ENCODE assay signal across 8 mouse cellular contexts in the genomic region with DNA sequence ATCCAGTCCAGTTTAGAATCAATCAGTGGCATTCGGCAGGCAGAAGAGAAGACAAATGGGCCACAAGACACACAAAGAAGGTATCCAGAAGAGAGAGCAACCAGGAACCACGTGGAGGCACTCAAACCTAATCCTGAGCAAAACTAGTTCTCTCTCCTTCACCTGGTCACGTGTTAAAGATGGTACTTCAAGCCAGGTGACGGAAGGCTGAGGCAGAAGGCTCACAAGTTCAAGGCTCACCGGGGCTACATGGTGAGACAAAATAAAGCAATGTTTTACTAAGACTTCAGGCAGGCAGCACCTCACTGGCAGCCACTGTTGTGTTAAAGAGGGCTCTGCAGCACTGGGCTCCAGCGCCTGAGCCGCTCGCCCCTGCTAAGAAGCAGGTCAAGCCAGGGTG. TPM values are rescaled to one million over a fixed set of nuclear protein-coding genes. Genes with fewer than 3 reads are reported as not detected.
A peak's percentile ranks its signal among the peaks of the same experiment; 100 is the strongest.
DNase-seq lines count a peak whose midpoint lies in the region; ATAC-seq lines count a peak whose summit lies in the region.

No protein-coding gene starts in this region.

- peak overlapping the region; percentile 8; the same call in 1 of the 2 replicates for H3K4me2 ChIP-seq in heart, embryonic 16.5 days (ENCODE audit: low read depth, low read length)
- no peak overlapping the region for H3K4me2 ChIP-seq in embryonic facial prominence, embryonic 14.5 days (ENCODE audit: low read depth, low read length)
- H3K4me2 ChIP-seq in intestine, embryonic 16.5 days (ENCODE audit: low read depth, low read length), result peak overlapping the region; percentile 46
- H3K4me2 ChIP-seq in midbrain, embryonic 14.5 days (ENCODE audit: low read length), result no peak overlapping the region

- H3K9ac ChIP-seq in heart, embryonic 16.5 days (ENCODE audit: low read length), result peak overlapping the region; percentile 20
- 0 out of 2 replicates have a peak overlapping the region, but pooled peaks have one; percentile 25 for H3K9ac ChIP-seq in embryonic facial prominence, embryonic 14.5 days (ENCODE audit: low read depth, low read length)
- peak overlapping the region; percentile 60 for H3K9ac ChIP-seq in intestine, embryonic 16.5 days (ENCODE audit: low read depth, low read length)
- no peak overlapping the region for H3K9ac ChIP-seq in midbrain, embryonic 14.5 days (replicated peaks; ENCODE audit: low read length)

- no peaks in the 10 kb centered on the region for H3K27me3 ChIP-seq in heart, embryonic 16.5 days (ENCODE audit: control insufficient read depth, insufficient read depth, low read length)
- no peaks in the 10 kb centered on the region for H3K27me3 ChIP-seq in embryonic facial prominence, embryonic 14.5 days (replicated peaks; ENCODE audit: control insufficient read depth, insufficient read depth, low read length)
- H3K27me3 ChIP-seq in intestine, embryonic 16.5 days (replicated peaks; ENCODE audit: control insufficient read depth, insufficient read depth, low read length), result no peaks in the 10 kb centered on the region
- no peaks in the 10 kb centered on the region for H3K27me3 ChIP-seq in midbrain, embryonic 14.5 days (ENCODE audit: control insufficient read depth, insufficient read depth, low read length)

- 0 out of 2 replicates have a peak, but pooled peaks have one; percentile 1 for ATAC-seq in heart, embryonic 16.5 days (replicated peaks; ENCODE audit: extremely low read depth, insufficient read depth, low FRiP score)
- no peak for ATAC-seq in embryonic facial prominence, embryonic 14.5 days (ENCODE audit: low read depth)
- ATAC-seq in intestine, embryonic 16.5 days, result no peak
- no peak for ATAC-seq in midbrain, embryonic 14.5 days (ENCODE audit: low FRiP score, low TSS enrichment)
- no peak for ATAC-seq in frontal cortex, adult (ENCODE audit: low TSS enrichment)

- WGBS in heart, embryonic 16.5 days, result 55% methylated on average over 8 of the region's 8 CpGs
- 52% methylated on average over 8 of the region's 8 CpGs for WGBS in embryonic facial prominence, embryonic 14.5 days
- 34% methylated on average over 8 of the region's 8 CpGs for WGBS in intestine, embryonic 16.5 days
- 56% methylated on average over 8 of the region's 8 CpGs for WGBS in midbrain, embryonic 14.5 days

- DNase-seq in heart, adult 9 months (ENCODE audit: low spot score in 2 of 2), result no peak
- no peak for DNase-seq in embryonic facial prominence, embryonic 14.5 days (ENCODE audit: low spot score)
- DNase-seq in midbrain, embryonic 14.5 days, result no peak
- DNase-seq in spleen, postnatal 4 days (ENCODE audit: low spot score in 2 of 2), result no peak
- no peak for DNase-seq in right cerebral cortex, postnatal 36 days (ENCODE audit: low spot score in 2 of 2)

- H3K4me1 ChIP-seq in heart, embryonic 16.5 days (ENCODE audit: control insufficient read depth, insufficient read depth, low read length), result peaks cover 63% of the 10 kb centered on the region
- H3K4me1 ChIP-seq in embryonic facial prominence, embryonic 14.5 days (ENCODE audit: control insufficient read depth, insufficient read depth, low read length), result peaks cover 45% of the 10 kb centered on the region
- peaks cover 64% of the 10 kb centered on the region for H3K4me1 ChIP-seq in intestine, embryonic 16.5 days (ENCODE audit: control insufficient read depth, insufficient read depth, low read length)
- peaks cover 31% of the 10 kb centered on the region for H3K4me1 ChIP-seq in midbrain, embryonic 14.5 days (ENCODE audit: control insufficient read depth, insufficient read depth, low read length)

- peak overlapping the region; percentile 21 for H3K27ac ChIP-seq in heart, embryonic 16.5 days (ENCODE audit: low read length)
- peak overlapping the region; percentile 69; the same call in 1 of the 2 replicates for H3K27ac ChIP-seq in embryonic facial prominence, embryonic 14.5 days (replicated peaks; ENCODE audit: low read depth, low read length)
- H3K27ac ChIP-seq in intestine, embryonic 16.5 days (ENCODE audit: low read length), result peak overlapping the region; percentile 96
- peak overlapping the region; percentile 37; the same call in 1 of the 2 replicates for H3K27ac ChIP-seq in midbrain, embryonic 14.5 days (replicated peaks; ENCODE audit: low read depth, low read length)

- H3K9me3 ChIP-seq in heart, embryonic 16.5 days (replicated peaks; ENCODE audit: control insufficient read depth, low read length), result no peaks in the 10 kb centered on the region
- H3K9me3 ChIP-seq in embryonic facial prominence, embryonic 14.5 days (ENCODE audit: control insufficient read depth, low read length), result no peaks in the 10 kb centered on the region
- no peaks in the 10 kb centered on the region for H3K9me3 ChIP-seq in intestine, embryonic 16.5 days (ENCODE audit: control insufficient read depth, low read length)
- H3K9me3 ChIP-seq in midbrain, embryonic 14.5 days (ENCODE audit: control insufficient read depth, low read length), result no peaks in the 10 kb centered on the region

- H3K36me3 ChIP-seq in heart, embryonic 16.5 days (ENCODE audit: control insufficient read depth, insufficient read depth), result no peaks in the 10 kb centered on the region
- H3K36me3 ChIP-seq in embryonic facial prominence, embryonic 14.5 days (ENCODE audit: control insufficient read depth, insufficient read depth, low read length), result no peaks in the 10 kb centered on the region
- H3K36me3 ChIP-seq in intestine, embryonic 16.5 days (ENCODE audit: control insufficient read depth, insufficient read depth, low read length), result no peaks in the 10 kb centered on the region
- H3K36me3 ChIP-seq in midbrain, embryonic 14.5 days (ENCODE audit: control insufficient read depth, insufficient read depth, low read length), result no peaks in the 10 kb centered on the region

- H3K4me3 ChIP-seq in heart, embryonic 16.5 days (ENCODE audit: low read length), result no peak overlapping the region
- H3K4me3 ChIP-seq in embryonic facial prominence, embryonic 14.5 days (ENCODE audit: low read depth, low read length), result no peak overlapping the region
- no peak overlapping the region for H3K4me3 ChIP-seq in intestine, embryonic 16.5 days (ENCODE audit: low read length)
- H3K4me3 ChIP-seq in midbrain, embryonic 14.5 days (replicated peaks; ENCODE audit: low read depth, low read length), result no peak overlapping the region

RNA-seq across cellular contexts. Expression of gene Szrd1, which starts 7.4 kb away (rescaled TPM):
- 29.5 and 33.9 TPM in 2 replicates for polyA plus RNA-seq in heart, embryonic 16.5 days (2015; fragmentation: Nextera tagmentation; extraction: Ambion mirVana)
- 38.7 and 40.2 TPM in 2 replicates for polyA plus RNA-seq in embryonic facial prominence, embryonic 14.5 days (2014; fragmentation: Nextera tagmentation; extraction: Ambion mirVana)
- polyA plus RNA-seq in intestine, embryonic 16.5 days (2015; fragmentation: Nextera tagmentation; extraction: Ambion mirVana), result 44.4 and 46.4 TPM in 2 replicates
- 17.1 and 38.5 TPM in 2 replicates for polyA plus RNA-seq in midbrain, embryonic 14.5 days (2014; fragmentation: Nextera tagmentation; extraction: Ambion mirVana)

RNA-seq across cellular contexts. Expression of gene Fbxo42, which starts 15.5 kb away (rescaled TPM):
- 12.8 and 14.5 TPM in 2 replicates for polyA plus RNA-seq in heart, embryonic 16.5 days (2015; fragmentation: Nextera tagmentation; extraction: Ambion mirVana)
- 22.7 and 24.9 TPM in 2 replicates for polyA plus RNA-seq in embryonic facial prominence, embryonic 14.5 days (2014; fragmentation: Nextera tagmentation; extraction: Ambion mirVana)
- 17.9 and 18.5 TPM in 2 replicates for polyA plus RNA-seq in intestine, embryonic 16.5 days (2015; fragmentation: Nextera tagmentation; extraction: Ambion mirVana)
- 28.6 and 31.9 TPM in 2 replicates for polyA plus RNA-seq in midbrain, embryonic 14.5 days (2014; fragmentation: Nextera tagmentation; extraction: Ambion mirVana)

RNA-seq across cellular contexts. Expression of gene Spata21, which starts 44.1 kb away (rescaled TPM):
- 0.08 TPM in 1 of 2 replicates, not detected in the other for polyA plus RNA-seq in heart, embryonic 16.5 days (2015; fragmentation: Nextera tagmentation; extraction: Ambion mirVana)
- 0.33 TPM in 1 of 2 replicates, not detected in the other for polyA plus RNA-seq in embryonic facial prominence, embryonic 14.5 days (2014; fragmentation: Nextera tagmentation; extraction: Ambion mirVana)
- 0.22 TPM in 1 of 2 replicates, not detected in the other for polyA plus RNA-seq in intestine, embryonic 16.5 days (2015; fragmentation: Nextera tagmentation; extraction: Ambion mirVana)
- 0.24 TPM in 1 of 2 replicates, not detected in the other for polyA plus RNA-seq in midbrain, embryonic 14.5 days (2014; fragmentation: Nextera tagmentation; extraction: Ambion mirVana)

RNA-seq across cellular contexts. Expression of gene Necap2, which starts 54.0 kb away (rescaled TPM):
- 49.8 and 50.1 TPM in 2 replicates for polyA plus RNA-seq in heart, embryonic 16.5 days (2015; fragmentation: Nextera tagmentation; extraction: Ambion mirVana)
- polyA plus RNA-seq in embryonic facial prominence, embryonic 14.5 days (2014; fragmentation: Nextera tagmentation; extraction: Ambion mirVana), result 66.5 and 78.8 TPM in 2 replicates
- polyA plus RNA-seq in intestine, embryonic 16.5 days (2015; fragmentation: Nextera tagmentation; extraction: Ambion mirVana), result 79.6 and 82.0 TPM in 2 replicates
- polyA plus RNA-seq in midbrain, embryonic 14.5 days (2014; fragmentation: Nextera tagmentation; extraction: Ambion mirVana), result 38.4 and 43.3 TPM in 2 replicates

Comparison
In these comparisons a context has a peak if more than half of its experiments do, and no peak if none do; other contexts are left out.
1. H3K27ac ChIP-seq: peak in every context shown above with its lines; median percentile 96 in intestine, embryonic 16.5 days; 69 in embryonic facial prominence, embryonic 14.5 days; 37 in midbrain, embryonic 14.5 days; 21 in heart, embryonic 16.5 days.
2. H3K4me2 ChIP-seq: peak in heart, embryonic 16.5 days (single experiment) and intestine, embryonic 16.5 days (single experiment); none in embryonic facial prominence, embryonic 14.5 days (single experiment) and midbrain, embryonic 14.5 days (single experiment).